Comparison of ENCODE assay signal across 28 mouse cellular contexts in genomic region chr4:15385200-15385903, GRCm38 (mm10).
A peak's percentile ranks its signal among the peaks of the same experiment; 100 is the strongest.
DNase-seq lines count a peak whose midpoint lies in the region; ATAC-seq lines count a peak whose summit lies in the region.
"Had no signal": no experiment of that assay in that cellular context is flagged by ENCODE, and none has a peak within 500 bp of the region (broad histone marks: within the 10 kb centered on the region; RNA-seq: fewer than 3 reads in every experiment).

No protein-coding gene starts in this region.

- H3K9ac ChIP-seq in hindbrain, embryonic 16.5 days (ENCODE audit: low read depth, low read length), result no peak overlapping the region
- no peak overlapping the region for H3K9ac ChIP-seq in hindbrain, embryonic 12.5 days
- H3K9ac ChIP-seq in forebrain, embryonic 12.5 days, result no peak overlapping the region
- no peak overlapping the region for H3K9ac ChIP-seq in forebrain, embryonic 16.5 days (replicated peaks; ENCODE audit: low read depth, low read length)
- H3K9ac ChIP-seq: embryonic facial prominence, embryonic 13.5 days; heart, embryonic 15.5 days; intestine, embryonic 15.5 days; limb, embryonic 15.5 days; liver, embryonic 14.5 days; lung, embryonic 14.5 days had no signal

- H3K27me3 ChIP-seq in hindbrain, embryonic 16.5 days (replicated peaks; ENCODE audit: control insufficient read depth, insufficient read depth, low read length), result no peaks in the 10 kb centered on the region
- H3K27me3 ChIP-seq in hindbrain, embryonic 12.5 days, result no peaks in the 10 kb centered on the region
- H3K27me3 ChIP-seq in forebrain, embryonic 12.5 days, result no peaks in the 10 kb centered on the region
- no peaks in the 10 kb centered on the region for H3K27me3 ChIP-seq in forebrain, embryonic 16.5 days (replicated peaks; ENCODE audit: control insufficient read depth, insufficient read depth, low read length)
- H3K27me3 ChIP-seq: CH12.LX; embryonic facial prominence, embryonic 13.5 days; heart, embryonic 15.5 days; intestine, embryonic 15.5 days; limb, embryonic 15.5 days had no signal

- H3K9me3 ChIP-seq in hindbrain, embryonic 16.5 days (ENCODE audit: control insufficient read depth, low read length), result no peaks in the 10 kb centered on the region; the same call in 1 of the 2 replicates
- no peaks in the 10 kb centered on the region for H3K9me3 ChIP-seq in hindbrain, embryonic 12.5 days (replicated peaks)
- H3K9me3 ChIP-seq in forebrain, embryonic 12.5 days, result no peaks in the 10 kb centered on the region
- H3K9me3 ChIP-seq in forebrain, embryonic 16.5 days (ENCODE audit: control insufficient read depth, low read length), result no peaks in the 10 kb centered on the region
- H3K9me3 ChIP-seq: embryonic facial prominence, embryonic 13.5 days; G1E; heart, embryonic 15.5 days; intestine, embryonic 15.5 days; limb, embryonic 15.5 days had no signal

- 0 out of 2 replicates have a peak, but pooled peaks have one; percentile 34 for ATAC-seq in hindbrain, embryonic 16.5 days
- no peak for ATAC-seq in hindbrain, embryonic 12.5 days (ENCODE audit: low FRiP score)
- peak; percentile 77 for ATAC-seq in forebrain, embryonic 12.5 days (ENCODE audit: low FRiP score)
- peak; percentile 97 for ATAC-seq in forebrain, embryonic 16.5 days
- ATAC-seq: intestine, embryonic 15.5 days had no signal

- H3K36me3 ChIP-seq in hindbrain, embryonic 16.5 days (ENCODE audit: control insufficient read depth, insufficient read depth, low read length), result no peaks in the 10 kb centered on the region
- H3K36me3 ChIP-seq in hindbrain, embryonic 12.5 days, result no peaks in the 10 kb centered on the region
- H3K36me3 ChIP-seq in forebrain, embryonic 12.5 days (replicated peaks), result no peaks in the 10 kb centered on the region
- no peaks in the 10 kb centered on the region for H3K36me3 ChIP-seq in forebrain, embryonic 16.5 days (ENCODE audit: control insufficient read depth, insufficient read depth)
- H3K36me3 ChIP-seq: embryonic facial prominence, embryonic 13.5 days; G1E; heart, embryonic 15.5 days; intestine, embryonic 15.5 days; limb, embryonic 15.5 days had no signal

- H3K27ac ChIP-seq in hindbrain, embryonic 16.5 days (ENCODE audit: low read depth, low read length), result no peak overlapping the region
- H3K27ac ChIP-seq in hindbrain, embryonic 12.5 days, result no peak overlapping the region
- no peak overlapping the region for H3K27ac ChIP-seq in forebrain, embryonic 12.5 days
- H3K27ac ChIP-seq in forebrain, embryonic 16.5 days (ENCODE audit: low read length), result no peak overlapping the region
- H3K27ac ChIP-seq: embryonic facial prominence, embryonic 13.5 days; gastrocnemius, adult 2 months; heart, embryonic 15.5 days; intestine, embryonic 15.5 days; left cerebral cortex, adult 2 months; limb, embryonic 15.5 days; liver, embryonic 14.5 days had no signal

- no peak overlapping the region for H3K4me2 ChIP-seq in hindbrain, embryonic 16.5 days (ENCODE audit: low read length)
- no peak overlapping the region for H3K4me2 ChIP-seq in hindbrain, embryonic 12.5 days (replicated peaks)
- H3K4me2 ChIP-seq in forebrain, embryonic 12.5 days, result no peak overlapping the region
- no peak overlapping the region for H3K4me2 ChIP-seq in forebrain, embryonic 16.5 days (ENCODE audit: low read length)
- H3K4me2 ChIP-seq: embryonic facial prominence, embryonic 13.5 days; heart, embryonic 15.5 days; intestine, embryonic 15.5 days; limb, embryonic 15.5 days; lung, embryonic 14.5 days had no signal

- 53% methylated on average over 3 of the region's 3 CpGs for WGBS in hindbrain, embryonic 16.5 days
- 70% methylated on average over 3 of the region's 3 CpGs for WGBS in hindbrain, embryonic 12.5 days
- 44% methylated on average over 3 of the region's 3 CpGs for WGBS in forebrain, embryonic 12.5 days
- 13% methylated on average over 3 of the region's 3 CpGs for WGBS in forebrain, embryonic 16.5 days

- no peak overlapping the region for H3K4me3 ChIP-seq in hindbrain, embryonic 16.5 days (ENCODE audit: low read length)
- no peak overlapping the region for H3K4me3 ChIP-seq in hindbrain, embryonic 12.5 days
- no peak overlapping the region for H3K4me3 ChIP-seq in forebrain, embryonic 12.5 days (replicated peaks)
- no peak overlapping the region for H3K4me3 ChIP-seq in forebrain, embryonic 16.5 days (replicated peaks; ENCODE audit: low read length)
- H3K4me3 ChIP-seq: embryonic facial prominence, embryonic 13.5 days; erythroblast, embryonic 14.5 days; gastrocnemius, adult 2 months; heart, embryonic 15.5 days; intestine, embryonic 15.5 days; left cerebral cortex, adult 2 months; limb, embryonic 15.5 days had no signal

- no peaks in the 10 kb centered on the region for H3K4me1 ChIP-seq in hindbrain, embryonic 16.5 days (ENCODE audit: control insufficient read depth, insufficient read depth, low read depth, low read length)
- no peaks in the 10 kb centered on the region for H3K4me1 ChIP-seq in hindbrain, embryonic 12.5 days
- H3K4me1 ChIP-seq in forebrain, embryonic 12.5 days, result no peaks in the 10 kb centered on the region; the same call in 1 of the 2 replicates
- peaks cover 8% of the 10 kb centered on the region; the same call in 1 of the 2 replicates for H3K4me1 ChIP-seq in forebrain, embryonic 16.5 days (replicated peaks; ENCODE audit: control insufficient read depth, insufficient read depth, low read length)
- H3K4me1 ChIP-seq: embryonic facial prominence, embryonic 13.5 days; heart, embryonic 15.5 days; intestine, embryonic 15.5 days; limb, embryonic 15.5 days had no signal

- DNase-seq in retina, embryonic 14.5 days (ENCODE audit: low spot score), result peak; percentile 6
- no peak for DNase-seq in MN1 (ENCODE audit: low spot score)
- DNase-seq in right cerebral cortex, postnatal 36 days (ENCODE audit: low spot score in 2 of 2), result no peak
- DNase-seq: adrenal gland, adult 2 months; B cell, adult 2 months; cerebellum, adult 2 months; cerebellum, postnatal 25 days; embryo, embryonic 11 days; gastrocnemius, adult 2 months; heart, postnatal 36 days; kidney, adult 8-10 months; kidney, postnatal 10 days; left cerebral cortex, postnatal 4 days; lung, embryonic 14.5 days; spleen, adult 18-20 months had no signal
